Mouse (Mus musculus) MEL (cell line): ENCODE results near the gene Spaca7. TPM values are rescaled to one million over a fixed set of nuclear protein-coding genes. Genes with fewer than 3 reads are reported as not detected.

Source experiments
- DNase-seq: peaks from one replicate; pipeline ENCODE4 v3.0.0; 2011; ENCODE audit warnings: low read depth, low spot score
- H3K27ac ChIP-seq: 2 replicates; pipeline ENCODE4 v1.5.1; 2012; ENCODE audit warnings: low read depth, mild to moderate bottlenecking, control low read depth, low read length, moderate library complexity; ENCODE audit not compliant: control insufficient read depth
- H3K27me3 ChIP-seq, 2 experiments: fragments of 150-350 bp in 1 of 2; sonication (generic) in 1 of 2; 2 replicates each; pipeline ENCODE4 v1.6.1; 2012; ENCODE audit warnings: low read length in 2 of 2, mild to moderate bottlenecking in 2 of 2, improper control_type of control experiment in 1 of 2, moderate library complexity in 1 of 2; ENCODE audit not compliant: insufficient read depth in 2 of 2, control insufficient read depth in 1 of 2
- H3K36me3 ChIP-seq, 2 experiments: 2 replicates each; pipeline ENCODE4 v1.6.1; 2012 to 2014; ENCODE audit warnings: low read length in 2 of 2, improper control_type of control experiment in 1 of 2, inconsistent platforms in 1 of 2, mild to moderate bottlenecking in 1 of 2; ENCODE audit not compliant: insufficient read depth in 2 of 2, control insufficient read depth in 1 of 2
- H3K4me1 ChIP-seq, 2 experiments: fragments of 150-350 bp in 1 of 2; sonication (generic) in 1 of 2; 2 replicates each; pipeline ENCODE4 v1.6.1; 2012; ENCODE audit warnings: low read length in 2 of 2, improper control_type of control experiment in 1 of 2, mild to moderate bottlenecking in 1 of 2; ENCODE audit not compliant: insufficient read depth in 2 of 2, control insufficient read depth in 1 of 2
- H3K4me3 ChIP-seq, 2 experiments: fragments of 150-350 bp in 1 of 2; sonication (generic) in 1 of 2; 2 replicates each; pipeline ENCODE4 v1.5.1; 2012; ENCODE audit warnings: low read depth in 2 of 2, low read length in 2 of 2, mild to moderate bottlenecking in 2 of 2, moderate library complexity in 2 of 2, control low read depth in 1 of 2, improper control_type of control experiment in 1 of 2; ENCODE audit not compliant: control insufficient read depth in 1 of 2, insufficient read depth in 1 of 2
- H3K79me2 ChIP-seq: 2 replicates; pipeline ENCODE4 v1.6.1; 2012; ENCODE audit warnings: mild to moderate bottlenecking, low read length, moderate library complexity; ENCODE audit not compliant: control insufficient read depth, poor library complexity, insufficient read depth
- H3K9ac ChIP-seq: 2 replicates; pipeline ENCODE4 v1.6.1; 2012; ENCODE audit warnings: low read depth, mild to moderate bottlenecking, control low read depth, low read length, moderate library complexity; ENCODE audit not compliant: control insufficient read depth, poor library complexity, severe bottlenecking
- H3K9me3 ChIP-seq: fragments of 150-350 bp; sonication (generic); replicated peaks from 2 replicates; pipeline ENCODE4 v1.6.1; 2012; ENCODE audit warnings: mild to moderate bottlenecking, low read length, improper control_type of control experiment, moderate library complexity; ENCODE audit not compliant: insufficient read depth
- BHLHE40 ChIP-seq: IDR thresholded peaks from 2 replicates; pipeline ENCODE4 v1.6.1; 2012; ENCODE audit warnings: low read depth, mild to moderate bottlenecking, inconsistent platforms, low read length, improper control_type of control experiment, borderline replicate concordance
- CTCF ChIP-seq, 3 experiments: IDR thresholded peaks in 2 of 3; conservative IDR thresholded peaks in 1 of 3; 2 replicates each; pipeline ENCODE4 v1.5.1; 2011 to 2012; ENCODE audit warnings: low read length in 3 of 3, low read depth in 2 of 3, mild to moderate bottlenecking in 2 of 3, improper control_type of control experiment in 1 of 3, inconsistent platforms in 1 of 3, mixed read lengths in 1 of 3, moderate library complexity in 1 of 3; ENCODE audit not compliant: control insufficient read depth in 1 of 3, insufficient read depth in 1 of 3, poor library complexity in 1 of 3, severe bottlenecking in 1 of 3
- E2F4 ChIP-seq: IDR thresholded peaks from 2 replicates; pipeline ENCODE4 v1.6.1; 2011; ENCODE audit warnings: low read depth, low read length, improper control_type of control experiment, borderline replicate concordance
- EP300 ChIP-seq, 2 experiments: IDR thresholded peaks; 2 replicates each; pipeline ENCODE4 v1.6.1; 2011; ENCODE audit warnings: improper control_type of control experiment in 2 of 2, low read length in 2 of 2, low read depth in 1 of 2, mild to moderate bottlenecking in 1 of 2
- ETS1 ChIP-seq: IDR thresholded peaks from 2 replicates; pipeline ENCODE4 v1.6.1; 2012; ENCODE audit warnings: low read depth, mild to moderate bottlenecking, inconsistent platforms, low read length, improper control_type of control experiment, moderate library complexity
- GABPA ChIP-seq: IDR thresholded peaks from 2 replicates; pipeline ENCODE4 v1.6.1; 2012; ENCODE audit warnings: low read depth, mild to moderate bottlenecking, inconsistent platforms, low read length, improper control_type of control experiment, moderate library complexity
- MAFK ChIP-seq: IDR thresholded peaks from 2 replicates; pipeline ENCODE4 v1.6.1; 2011; ENCODE audit warnings: low read depth, mild to moderate bottlenecking, low read length, improper control_type of control experiment, borderline replicate concordance
- MAX ChIP-seq: IDR thresholded peaks from 2 replicates; pipeline ENCODE4 v1.6.1; 2011; ENCODE audit warnings: low read length, improper control_type of control experiment
- MAZ ChIP-seq: IDR thresholded peaks from 2 replicates; pipeline ENCODE4 v1.6.1; 2012; ENCODE audit warnings: low read depth, mild to moderate bottlenecking, inconsistent platforms, low read length, improper control_type of control experiment
- NELFE ChIP-seq: IDR thresholded peaks from 2 replicates; pipeline ENCODE4 v1.6.1; 2011; ENCODE audit warnings: low read depth, low read length, improper control_type of control experiment
- POLR2AphosphoS2 ChIP-seq: IDR thresholded peaks from 2 replicates; pipeline ENCODE4 v1.6.1; 2011; ENCODE audit warnings: low read length, improper control_type of control experiment
- RAD21 ChIP-seq: IDR thresholded peaks from 2 replicates; pipeline ENCODE4 v1.6.1; 2011; ENCODE audit warnings: mild to moderate bottlenecking, low read depth, low read length, improper control_type of control experiment
- SIN3A ChIP-seq: IDR thresholded peaks from 2 replicates; pipeline ENCODE4 v1.6.1; 2012; ENCODE audit warnings: low read length, improper control_type of control experiment, inconsistent platforms
- SMC3 ChIP-seq: IDR thresholded peaks from 2 replicates; pipeline ENCODE4 v1.6.1; 2011; ENCODE audit warnings: low read depth, low read length, improper control_type of control experiment
- TAL1 ChIP-seq: IDR thresholded peaks from 2 replicates; pipeline ENCODE4 v1.6.1; 2012; ENCODE audit warnings: mild to moderate bottlenecking, inconsistent platforms, low read length, moderate library complexity, mixed read lengths
- TCF12 ChIP-seq: IDR thresholded peaks from 2 replicates; pipeline ENCODE4 v1.6.1; 2014; ENCODE audit warnings: low read depth, mild to moderate bottlenecking, inconsistent platforms, low read length, improper control_type of control experiment, moderate library complexity
- UBTF ChIP-seq: IDR thresholded peaks from 2 replicates; pipeline ENCODE4 v1.6.1; 2012; ENCODE audit warnings: low read depth, mild to moderate bottlenecking, inconsistent platforms, low read length, improper control_type of control experiment, moderate library complexity, borderline replicate concordance; ENCODE audit not compliant: insufficient read depth
- USF1 ChIP-seq: IDR thresholded peaks from 2 replicates; pipeline ENCODE4 v1.6.1; 2014; ENCODE audit warnings: low read depth, mild to moderate bottlenecking, inconsistent platforms, low read length, improper control_type of control experiment, moderate library complexity
- USF2 ChIP-seq, 2 experiments: IDR thresholded peaks; 2 replicates each; pipeline ENCODE4 v1.6.1; 2011 to 2012; ENCODE audit warnings: improper control_type of control experiment in 2 of 2, low read length in 2 of 2, borderline replicate concordance in 1 of 2, inconsistent platforms in 1 of 2, low read depth in 1 of 2, mild to moderate bottlenecking in 1 of 2; ENCODE audit not compliant: insufficient read depth in 1 of 2
- polyA plus RNA-seq, 2 experiments: library from polyadenylated mRNA; stranded (reverse) in 1 of 2; unstranded in 1 of 2; fragments of >175 nt in 1 of 2; fragments of >200 nt in 1 of 2; gene quantifications; 2 replicates each; pipeline versions ENCODE4 v1.2.1 to v1.2.4; 2012; ENCODE audit warnings: low replicate concordance in 2 of 2, low read depth in 1 of 2; ENCODE audit not compliant: insufficient read length in 2 of 2, insufficient read depth in 1 of 2, missing spikeins in 1 of 2
- total RNA-seq: library from RNA; depleted of rRNA; stranded (reverse); fragments of 300-350 nt; gene quantifications from 2 replicates; pipeline ENCODE4 v1.2.3, GENCODE M21; 2012

Gene Spaca7
- total and polyA plus RNA-seq, 3 experiments = not detected

DNA sequence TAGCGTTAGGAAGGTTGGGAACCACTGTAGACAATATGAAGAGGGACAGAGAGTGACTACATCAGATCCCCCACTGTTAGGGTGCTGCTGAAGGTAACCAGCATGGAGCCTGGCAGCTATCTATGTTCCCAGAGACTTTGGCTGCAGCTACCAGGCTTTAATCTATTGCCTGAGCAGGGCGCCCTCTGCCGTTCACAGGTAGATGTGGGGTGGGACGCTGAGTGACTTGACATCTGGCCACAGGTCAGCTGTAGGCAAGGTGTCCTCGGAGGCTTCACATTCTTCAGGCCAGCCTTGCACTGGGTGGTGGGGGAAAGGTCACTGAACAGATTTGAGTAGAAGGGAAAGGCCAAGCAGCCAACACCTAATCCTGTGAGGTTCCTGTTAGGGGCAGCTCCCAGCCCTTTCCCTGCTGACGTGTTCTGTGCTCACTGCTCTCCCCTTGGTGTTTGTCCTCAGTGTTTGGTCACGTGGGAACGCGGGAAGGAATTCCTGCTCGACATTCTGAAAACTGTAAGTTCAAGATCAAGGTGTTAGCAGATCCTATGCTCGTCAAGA lies 11.3 kb upstream of the Spaca7 start:
- Histone ChIP-seq H3K27me3 (no peaks in the 10 kb centered on the region), H3K4me1 (no peaks in the 10 kb centered on the region), H3K79me2 (no peaks in the 10 kb centered on the region), H3K27ac (no peak overlapping the region), H3K36me3 (no peaks in the 10 kb centered on the region), H3K9ac (no peak overlapping the region), H3K4me3 (no peak overlapping the region), H3K9me3 (no peaks in the 10 kb centered on the region)
- peak; percentile 4 for DNase-seq
- TF ChIP-seq CTCF (IDR thresholded peaks at IDR 0.05 in 2 of 3, conservative IDR thresholded peaks at IDR 0.05 in 1 of 3; ENCODE audit: control insufficient read depth in 1 of 3, insufficient read depth in 1 of 3, low read depth in 2 of 3, low read length in 3 of 3, poor library complexity in 1 of 3, severe bottlenecking in 1 of 3) (peak in 2 of 3 experiments; percentile 37 to 60; a peak in 4 of 6 replicates), SMC3 (peak; percentile 30; the same call in 1 of the 2 replicates), MAZ (no peak), RAD21 (peak; percentile 6; the same call in 1 of the 2 replicates)

DNA sequence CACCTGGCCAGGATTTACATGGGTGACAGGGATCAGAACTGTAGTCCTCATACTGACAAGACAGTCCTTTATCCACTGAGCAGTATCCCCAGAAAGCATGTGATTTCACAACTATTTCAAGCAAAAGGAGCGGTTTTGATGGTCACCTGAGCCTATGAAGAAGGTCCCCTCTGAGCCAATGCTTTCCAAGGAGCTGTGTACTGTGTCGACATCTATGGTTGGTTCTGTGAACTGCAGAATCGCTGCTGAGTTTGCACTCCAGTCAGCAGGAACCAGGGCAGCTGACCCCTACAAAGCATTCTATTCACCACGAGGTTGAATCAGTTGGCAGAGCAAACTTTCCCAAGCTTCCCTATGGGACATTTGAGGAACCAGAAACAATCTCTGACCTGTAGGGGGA lies 8.5 kb upstream of the Spaca7 start:
- DNase-seq = no peak
- Histone ChIP-seq H3K27me3 (no peaks in the 10 kb centered on the region), H3K36me3 (no peaks in the 10 kb centered on the region), H3K79me2 (no peaks in the 10 kb centered on the region), H3K9ac (no peak overlapping the region), H3K9me3 (no peaks in the 10 kb centered on the region), H3K27ac (no peak overlapping the region), H3K4me1 (no peaks in the 10 kb centered on the region), H3K4me3 (no peak overlapping the region)
- TF ChIP-seq CTCF (IDR thresholded peaks at IDR 0.05 in 2 of 3, conservative IDR thresholded peaks at IDR 0.05 in 1 of 3; ENCODE audit: control insufficient read depth in 1 of 3, insufficient read depth in 1 of 3, low read depth in 2 of 3, low read length in 3 of 3, poor library complexity in 1 of 3, severe bottlenecking in 1 of 3) (peak in 2 of 3 experiments; percentile 3 to 14; a peak in 2 of 6 replicates), USF1 (no peak), RAD21 (peak; percentile 21)

DNA sequence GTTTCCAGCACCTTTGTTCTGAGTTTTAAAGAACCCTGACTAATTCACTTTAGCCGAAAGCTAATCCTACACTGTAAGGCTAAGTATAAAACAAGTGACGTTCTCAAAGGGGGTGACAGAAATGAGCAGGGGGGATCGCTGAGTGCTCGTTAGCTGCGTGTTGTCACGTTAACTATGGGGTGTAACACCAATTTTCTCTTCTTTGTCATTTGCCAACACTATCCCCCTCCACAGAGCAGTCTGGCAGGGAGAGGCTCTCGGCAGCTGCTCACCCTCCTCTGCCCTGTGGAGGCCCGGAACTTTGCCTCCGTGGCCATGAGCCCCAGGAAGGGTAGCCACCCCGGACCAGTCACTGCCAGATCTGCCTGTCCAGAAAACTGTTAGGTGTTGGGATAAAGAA lies 7.3 kb upstream of the Spaca7 start:
- DNase-seq = no peak
- no peak for TF ChIP-seq MAFK
- TF ChIP-seq UBTF = no peak
- TF ChIP-seq USF2 (IDR thresholded peaks at IDR 0.05; ENCODE audit: borderline replicate concordance in 1 of 2, insufficient read depth in 1 of 2, low read depth in 1 of 2, low read length in 2 of 2) = no peak
- no peak for TF ChIP-seq GABPA
- TF ChIP-seq POLR2AphosphoS2 = no peak
- no peak for TF ChIP-seq EP300 (IDR thresholded peaks at IDR 0.05; ENCODE audit: low read depth in 1 of 2, low read length in 2 of 2)
- no peak for TF ChIP-seq E2F4
- TF ChIP-seq SIN3A = no peak
- no peak for TF ChIP-seq SMC3
- no peak for TF ChIP-seq BHLHE40
- no peak for TF ChIP-seq TAL1
- no peak for TF ChIP-seq ETS1
- TF ChIP-seq MAX = no peak
- TF ChIP-seq TCF12 = no peak
- TF ChIP-seq NELFE = no peak
- Histone ChIP-seq H3K9me3 (no peaks in the 10 kb centered on the region), H3K4me1 (no peaks in the 10 kb centered on the region), H3K27ac (no peak overlapping the region), H3K4me3 (no peak overlapping the region), H3K36me3 (no peaks in the 10 kb centered on the region), H3K27me3 (no peaks in the 10 kb centered on the region), H3K9ac (no peak overlapping the region), H3K79me2 (no peaks in the 10 kb centered on the region)
